Mouse (Mus musculus): ENCODE results near the gene Gm49339. TPM values are rescaled to one million over a fixed set of nuclear protein-coding genes. Genes with fewer than 3 reads are reported as not detected.
"Not testable (repeated sequence)": the region's sequence is repeated elsewhere in the genome, so short reads cannot be mapped to it uniquely, and the experiment has no call there.

Gm49339 gene
- total RNA-seq (2021), result under 1 TPM in 1 of 2 experiments, not detected in 1; 0.64 TPM
- long read RNA-seq, experiment 1, result 0 reads
- long read RNA-seq, experiment 2, result 0 reads

DNA sequence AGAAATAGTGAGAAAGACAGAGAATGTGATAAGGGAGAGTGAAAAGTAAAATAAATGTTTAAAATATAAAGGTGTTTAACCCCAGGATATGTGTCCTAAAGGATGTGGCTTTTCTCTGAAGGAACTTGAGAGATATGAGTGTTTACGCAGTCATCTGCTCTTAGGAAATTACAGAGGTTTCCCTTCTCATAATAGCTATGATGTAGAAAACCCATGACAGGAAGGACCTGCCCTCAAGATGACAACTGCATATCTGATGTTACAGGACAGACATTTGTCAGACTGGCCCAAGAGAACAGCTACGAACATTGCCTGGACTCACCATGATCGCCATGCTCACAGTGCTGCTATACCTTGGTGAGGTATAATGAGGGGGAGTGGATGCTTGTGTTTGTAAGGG lies at the start of gene Gm49339, which contains the start of gene Lilr4b:
Gene Gm49339 (plus strand): TSS at position 216 of the 400 bp plus-strand sequence.
Gene Lilr4b (plus strand): TSS at position 236 of the 400 bp plus-strand sequence.
- not testable (repeated sequence) for DNase-seq (ENCODE audit: low spot score)

DNA sequence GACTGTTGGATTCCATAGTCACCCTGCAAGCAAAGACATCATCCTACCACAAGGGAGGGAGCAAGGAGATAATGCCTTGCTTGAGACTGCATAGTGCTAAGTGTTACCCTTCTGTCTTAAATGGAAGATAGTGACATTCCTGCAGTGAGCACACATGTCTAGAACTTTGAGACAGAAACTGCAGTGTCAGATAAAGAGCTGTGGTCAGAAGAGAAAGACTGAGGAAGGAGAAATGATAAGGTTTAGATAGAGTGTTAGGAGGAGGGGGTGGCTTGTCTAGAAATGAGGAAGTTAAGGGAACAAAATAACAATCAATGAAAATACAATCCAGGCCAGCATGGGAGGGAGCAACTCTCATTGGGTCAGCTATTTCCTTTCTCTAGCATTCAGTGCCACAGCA lies 47.5 kb upstream of the Gm49339 start:
- DNase-seq (ENCODE audit: low spot score), result no peak

DNA sequence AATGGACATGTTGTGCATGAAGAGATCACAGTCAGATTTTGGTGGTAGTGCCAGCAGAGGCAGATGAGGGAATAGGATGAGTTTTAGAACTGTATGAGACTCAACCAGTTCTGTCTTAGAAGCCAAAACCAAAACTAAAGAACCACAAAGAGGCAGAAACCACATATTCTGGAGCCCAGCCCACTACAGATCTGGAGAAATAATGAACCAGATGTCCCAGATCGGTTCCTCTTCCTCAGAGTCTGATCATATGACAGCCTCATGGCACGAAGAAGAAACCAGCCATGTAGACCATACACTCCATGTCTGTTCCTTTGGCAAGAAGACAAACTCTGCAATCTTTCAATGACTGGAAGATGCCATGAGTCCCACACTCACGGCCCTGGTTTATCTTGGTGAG lies 44.7 kb upstream of the Gm49339 start:
- no peak for DNase-seq (ENCODE audit: low spot score)

DNA sequence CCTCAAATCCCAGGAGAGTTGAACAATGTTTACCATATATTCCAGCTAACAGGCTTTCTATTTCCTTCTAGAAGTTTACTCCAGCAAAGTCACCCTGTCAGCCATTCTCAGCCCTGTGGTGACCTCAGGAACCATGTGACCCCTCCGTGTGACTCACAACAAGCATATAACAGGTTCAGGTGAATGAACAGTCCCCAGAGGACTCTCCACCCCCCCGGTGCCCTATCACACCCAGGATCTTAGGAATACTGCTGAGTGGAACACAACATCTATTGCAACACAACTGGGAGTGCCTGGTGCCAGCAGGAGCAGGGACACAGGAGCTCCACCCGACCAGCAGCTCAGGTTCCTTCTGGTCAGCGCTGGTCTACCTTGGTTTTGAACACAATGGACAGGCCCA lies 28.8 kb upstream of the Gm49339 start:
- no peak for DNase-seq (ENCODE audit: low spot score)

DNA sequence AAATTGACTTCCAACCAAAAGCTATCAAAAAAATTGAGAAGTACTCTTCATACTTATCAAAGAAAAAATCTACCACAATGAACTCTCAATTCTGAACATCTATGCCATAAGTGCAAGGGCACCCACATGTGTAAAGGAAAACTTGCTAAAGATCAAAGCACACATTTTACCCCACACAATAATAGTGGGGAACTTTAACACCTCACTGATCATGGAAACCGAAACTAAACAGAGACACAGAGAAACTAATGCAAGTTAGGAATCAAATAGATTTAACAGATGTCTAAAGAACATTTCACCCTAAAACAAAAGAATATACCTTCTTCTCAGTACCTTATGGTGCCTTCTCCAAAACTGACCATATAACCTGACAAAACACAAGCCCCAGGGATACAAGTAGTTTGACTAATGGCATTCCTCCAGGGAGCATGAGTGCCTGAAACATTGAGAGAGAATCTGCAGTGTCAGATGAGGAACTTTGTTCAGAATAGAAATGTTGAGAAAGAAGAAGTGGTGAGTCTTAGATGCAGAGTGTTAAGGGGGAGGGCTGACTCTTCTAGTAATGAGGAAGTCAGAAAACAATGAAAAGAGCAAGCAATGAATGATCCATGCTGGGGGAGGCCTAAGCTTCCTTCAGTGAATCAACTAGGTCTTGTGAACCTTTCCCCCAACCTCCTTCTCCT lies 26.7 kb upstream of the Gm49339 start:
- no peak for DNase-seq (ENCODE audit: low spot score)

DNA sequence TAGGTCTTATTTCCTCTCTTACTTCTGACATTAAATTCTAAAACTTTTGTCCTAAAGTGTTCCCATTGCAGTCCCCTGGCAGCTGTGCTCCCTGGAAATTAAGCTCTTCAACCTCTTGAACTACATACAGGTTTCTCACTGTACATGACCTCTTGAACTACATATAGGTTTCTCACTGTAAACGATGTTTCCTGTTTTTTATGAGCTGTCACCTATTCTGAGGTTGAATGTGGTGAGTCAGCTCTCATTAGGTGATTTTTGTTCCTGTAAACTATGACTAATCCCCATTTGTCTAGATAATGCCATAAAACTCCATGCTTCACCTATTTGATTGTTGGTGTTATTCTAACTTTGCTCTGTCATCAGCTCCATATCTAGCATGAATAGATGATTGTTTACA lies 26.0 kb upstream of the Gm49339 start:
- no peak for DNase-seq (ENCODE audit: low spot score)

DNA sequence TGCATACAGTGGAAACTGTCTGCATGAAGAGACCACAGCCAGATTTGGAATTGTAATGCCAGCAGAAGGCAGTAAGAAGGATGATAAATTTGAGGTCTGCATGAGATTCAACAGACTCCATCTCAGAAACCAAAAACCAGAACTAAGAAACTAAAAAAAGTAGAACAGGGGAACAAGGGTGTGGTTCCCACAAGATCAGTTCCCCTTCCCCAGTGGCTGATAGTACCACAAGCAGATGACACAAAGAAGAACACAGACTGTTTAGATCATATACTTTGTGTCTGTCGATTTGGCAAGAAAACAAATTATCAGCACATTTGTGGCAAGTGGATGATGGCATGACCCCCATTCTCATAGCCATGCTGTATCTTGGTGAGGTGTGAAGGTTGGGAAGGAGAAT lies 24.6 kb upstream of the Gm49339 start:
- no peak for DNase-seq (ENCODE audit: low spot score)

DNA sequence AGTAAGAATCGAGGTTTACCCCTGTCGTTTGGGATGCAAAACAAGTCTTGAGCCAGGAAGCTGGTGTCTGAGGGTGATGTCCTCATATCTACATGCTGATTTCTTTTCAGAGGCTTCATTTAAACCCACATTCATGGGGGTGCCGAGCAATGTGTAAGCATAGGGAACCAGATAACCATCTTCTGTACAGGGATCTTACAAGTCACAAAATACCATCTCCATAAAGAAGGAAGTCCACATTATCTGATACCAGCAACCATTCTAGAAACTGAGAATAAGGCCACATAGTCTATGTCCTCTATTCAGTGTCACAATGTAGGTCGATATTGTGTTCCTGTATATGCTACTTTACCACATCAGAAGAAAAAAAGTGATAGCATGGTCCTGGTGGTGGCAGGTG lies 24.0 kb upstream of the Gm49339 start:
- DNase-seq (ENCODE audit: low spot score), result no peak

DNA sequence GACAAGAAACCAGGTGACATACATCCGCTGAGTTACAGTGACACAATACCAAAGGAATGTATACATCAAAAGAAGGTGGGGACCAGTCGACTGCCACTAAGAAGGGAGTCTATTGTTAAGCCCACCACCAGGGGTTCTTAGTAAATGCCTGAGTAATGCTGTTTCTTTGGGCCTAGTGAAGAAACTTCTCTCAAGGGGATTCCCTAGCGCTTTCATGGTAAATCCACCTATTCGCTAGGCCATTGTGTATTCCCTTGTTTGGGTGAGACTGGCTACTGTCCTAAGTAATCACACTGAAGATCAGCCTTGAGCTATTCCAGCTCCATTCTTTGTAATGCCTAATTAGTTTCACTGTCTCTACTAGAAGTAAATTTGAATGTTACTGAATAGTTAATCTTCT lies 16.6 kb upstream of the Gm49339 start:
- DNase-seq (ENCODE audit: low spot score), result not testable (repeated sequence)

DNA sequence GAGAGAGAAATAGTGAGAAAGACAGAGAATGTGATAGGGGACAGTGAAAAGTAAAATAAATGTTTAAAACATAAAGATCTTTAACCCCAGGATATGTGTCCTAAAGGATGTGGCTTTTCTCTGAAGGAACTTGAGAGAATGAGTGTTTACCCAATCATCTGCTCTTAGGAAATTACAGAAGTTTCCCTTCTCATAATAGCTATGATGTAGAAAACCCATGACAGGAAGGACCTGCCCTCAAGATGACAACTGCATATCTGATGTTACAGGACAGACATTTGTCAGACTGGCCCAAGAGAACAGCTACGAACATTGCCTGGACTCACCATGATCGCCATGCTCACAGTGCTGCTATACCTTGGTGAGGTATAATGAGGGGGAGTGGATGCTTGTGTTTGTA lies 10.3 kb downstream of the Gm49339 start, which contains the start of gene Lilrb4a:
Gene Lilrb4a (plus strand): TSS at position 266 of the 400 bp plus-strand sequence.
- not testable (repeated sequence) for DNase-seq (ENCODE audit: low spot score)

DNA sequence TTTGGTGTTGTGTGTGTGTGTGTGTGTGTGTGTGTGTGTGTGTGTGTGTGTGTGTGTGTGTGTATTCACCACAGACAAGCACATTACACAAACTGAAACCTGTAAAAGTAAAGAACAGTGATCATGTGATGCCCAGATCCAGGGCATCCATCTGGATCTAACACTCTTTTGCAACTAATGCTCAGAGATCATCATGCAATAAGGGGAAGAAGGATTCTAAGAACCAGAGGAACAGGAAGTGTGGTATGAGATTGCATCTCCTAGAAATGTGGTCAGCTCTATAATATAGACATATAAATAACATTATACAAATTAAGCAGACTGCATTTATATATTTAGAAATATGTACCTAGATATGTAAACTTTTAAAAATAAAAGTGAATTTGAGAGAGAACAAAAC lies 39.6 kb downstream of the Gm49339 start:
- DNase-seq (ENCODE audit: low spot score), result no peak

DNA sequence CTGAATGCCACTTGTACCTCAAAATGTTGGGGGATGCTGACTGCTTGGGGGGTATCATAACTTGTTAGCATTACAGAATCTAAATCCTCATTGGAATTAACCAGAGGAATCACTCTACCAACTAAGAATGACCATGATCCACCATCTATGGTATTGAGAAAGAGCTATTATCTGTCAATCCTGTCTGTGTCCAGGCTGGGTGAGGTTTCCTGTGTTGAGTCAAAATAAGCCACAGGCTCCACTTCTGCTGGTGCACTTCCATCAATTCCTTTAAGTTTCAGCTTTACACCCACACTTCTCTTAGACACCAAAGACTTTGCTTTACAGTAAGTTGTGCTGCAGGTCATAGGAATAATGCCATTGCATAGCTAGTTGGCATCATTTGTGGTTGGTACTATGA lies 41.0 kb downstream of the Gm49339 start:
- DNase-seq (ENCODE audit: low spot score), result no peak

DNA sequence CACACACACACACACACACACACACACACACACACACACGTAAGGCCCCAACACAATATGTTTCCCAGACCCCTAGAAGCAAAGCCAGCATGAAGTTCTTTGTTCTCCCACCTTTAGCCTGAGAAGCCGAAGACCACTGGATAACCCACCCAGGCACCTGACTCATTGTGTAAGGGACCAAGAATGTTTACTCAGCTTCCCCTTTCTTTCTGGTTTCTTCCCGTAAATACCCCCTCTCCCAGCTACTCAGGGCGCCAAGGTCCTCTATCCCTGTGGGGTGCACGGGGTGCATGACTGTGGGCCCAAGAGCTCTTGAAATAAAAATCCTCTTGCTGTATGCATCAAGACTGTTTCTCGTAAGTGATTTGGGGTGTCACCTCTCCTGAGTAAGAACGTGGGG lies 45.7 kb downstream of the Gm49339 start:
- DNase-seq (ENCODE audit: low spot score), result no peak

DNA sequence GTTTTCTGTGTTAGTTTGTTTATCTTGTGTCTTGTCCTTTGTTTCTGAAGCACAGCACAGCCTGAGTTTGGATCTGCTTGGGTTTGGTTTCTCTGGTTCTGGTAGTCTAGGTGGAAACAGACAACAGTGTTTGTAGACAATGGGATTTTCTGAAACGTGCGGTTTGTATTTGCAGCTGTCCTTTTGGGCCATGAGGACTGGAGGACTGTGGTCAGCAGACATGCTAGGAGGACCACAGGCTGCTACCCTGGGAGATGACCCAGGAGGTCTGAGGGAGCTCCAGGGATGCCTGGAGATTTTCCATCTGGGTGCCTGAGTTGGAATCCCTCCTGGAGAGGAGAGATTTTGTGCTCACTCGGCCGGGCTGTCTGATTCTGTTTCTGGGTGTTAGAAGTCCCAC lies 46.2 kb downstream of the Gm49339 start:
- no peak for DNase-seq (ENCODE audit: low spot score)

DNA sequence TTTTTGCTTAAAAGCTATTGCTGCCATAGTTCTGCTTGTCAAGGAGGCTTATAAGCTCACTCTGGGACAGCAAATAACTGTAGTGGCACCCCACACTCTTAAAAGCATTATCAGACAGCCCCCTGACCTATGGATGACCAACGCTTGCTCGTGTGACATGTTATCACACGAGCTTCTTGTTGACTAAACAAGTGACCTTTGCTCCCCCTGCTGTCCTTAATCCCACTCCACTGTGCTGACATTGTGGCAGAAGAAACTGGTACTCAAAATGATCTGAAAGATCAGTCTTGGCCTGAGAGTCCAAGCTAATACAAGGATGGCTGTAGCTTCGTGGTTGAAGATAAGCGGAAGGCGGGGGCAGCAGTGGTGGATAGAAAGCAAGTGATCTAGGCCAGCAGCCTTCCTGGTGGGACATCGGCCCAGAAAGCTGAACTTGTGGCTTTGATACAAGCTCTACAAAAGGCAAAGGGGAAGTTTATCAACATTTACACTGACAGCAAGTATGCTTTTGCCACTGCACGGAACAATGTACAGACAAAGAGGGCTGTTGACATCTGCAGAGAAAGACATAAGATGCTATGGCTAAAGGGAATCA lies 48.5 kb downstream of the Gm49339 start:
- no peak for DNase-seq (ENCODE audit: low spot score)

DNA sequence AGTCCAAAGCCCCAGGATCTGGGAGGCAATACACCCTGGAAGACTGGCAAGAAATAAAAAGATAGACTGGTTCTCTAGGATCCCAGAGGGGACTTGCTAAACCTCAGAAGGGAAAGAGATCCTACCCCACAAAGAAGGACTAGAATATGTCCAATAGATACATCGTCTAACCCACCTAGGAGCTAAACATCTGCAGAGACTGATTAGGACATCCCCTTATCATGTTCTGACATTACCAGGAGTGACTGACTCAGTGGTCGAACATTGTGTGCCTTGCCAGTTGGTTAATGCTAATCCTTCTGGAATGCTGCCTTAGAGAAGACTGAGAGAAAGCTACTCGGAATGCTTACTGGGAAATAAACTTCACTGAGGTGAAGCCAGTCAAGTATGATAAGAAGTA lies 49.1 kb downstream of the Gm49339 start:
- DNase-seq (ENCODE audit: low spot score), result no peak

DNA sequence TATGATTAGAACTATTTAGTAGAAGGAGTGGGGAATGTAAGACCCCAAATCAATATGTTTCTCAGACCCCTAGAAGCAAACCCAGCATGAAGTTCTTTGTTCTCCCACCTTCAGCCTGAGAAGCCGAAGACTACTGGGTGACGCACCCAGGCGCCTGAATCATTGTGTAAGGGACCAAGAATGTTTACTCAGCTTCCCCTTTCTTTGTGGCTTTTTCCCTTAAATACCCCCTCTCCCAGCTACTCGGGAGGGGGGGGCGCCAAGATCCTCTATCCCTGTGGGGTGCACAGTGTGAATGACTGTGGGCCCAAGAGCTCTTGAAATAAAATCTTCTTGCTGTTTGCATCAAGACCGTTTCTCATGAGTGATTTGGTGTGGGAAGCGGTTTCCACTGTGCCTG lies 50.4 kb downstream of the Gm49339 start:
- DNase-seq (ENCODE audit: low spot score), result no peak

Other genes with a start within 250 kb of the Gm49339 start
- 1 to 10 TPM; 1.0 to 1.1 TPM for gene Lilr4b, start within 50 bp of the Gm49339 start, total RNA-seq (2021)
- gene Lilrb4a, start 10.3 kb downstream of the Gm49339 start, total RNA-seq (2021), result under 1 TPM; 0.57 to 0.69 TPM
- not detected for gene Fam162b, start 109.9 kb downstream of the Gm49339 start, total RNA-seq (2021)
- not detected for gene Gprc6a, start 150.8 kb downstream of the Gm49339 start, total RNA-seq (2021)
- not detected for gene Rfx6, start 197.1 kb downstream of the Gm49339 start, total RNA-seq (2021)